Mouse (Mus musculus) embryonic fibroblast, embryonic 13.5 days (primary cell): Measurements from ENCODE around the gene Otop3.

Experiments
- CTCF ChIP-seq: IDR thresholded peaks from 2 replicates; pipeline ENCODE4 v1.5.1; 2011; ENCODE audit warnings: mild to moderate bottlenecking, control low read depth, low read length, moderate library complexity, borderline replicate concordance; ENCODE audit not compliant: insufficient read depth
- POLR2A ChIP-seq: IDR thresholded peaks from 2 replicates; pipeline ENCODE4 v1.6.1; 2011; ENCODE audit warnings: low read depth, mild to moderate bottlenecking, control low read depth, low read length, moderate library complexity

DNA sequence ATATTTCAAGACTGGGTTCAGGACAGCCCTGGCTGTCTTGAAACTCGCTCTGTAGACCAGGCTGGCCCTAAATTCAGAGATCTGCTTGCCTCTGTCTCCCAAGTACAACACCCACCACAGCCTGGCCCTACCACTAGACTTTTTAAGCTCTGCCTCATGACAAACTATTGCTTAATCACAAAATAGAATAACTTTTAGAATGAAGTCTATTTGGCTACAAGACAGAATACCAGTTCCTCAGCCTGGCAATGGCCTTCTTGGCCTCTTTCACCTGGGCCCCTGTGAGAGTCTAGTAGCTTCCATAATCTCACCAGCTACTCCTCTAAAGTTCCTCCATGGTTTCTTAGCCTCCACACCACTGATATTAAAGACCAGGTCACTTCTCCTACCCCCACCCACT, 44.2 kb upstream of the Otop3 start:
- no peak for TF ChIP-seq POLR2A
- no peak for TF ChIP-seq CTCF
